Mouse (Mus musculus): Measurements from ENCODE around the gene Sync. TPM values are rescaled to one million over a fixed set of nuclear protein-coding genes. Genes with fewer than 3 reads are reported as not detected.

Sync gene
- polyA plus RNA-seq (2016; fragmentation: Nextera tagmentation; extraction: Ambion mirVana): 1.1 and 1.2 TPM in 2 replicates

GRCm38 (mm10) chr4:129287472-129287981 lies at the start of gene Sync:
Gene Sync (plus strand): TSS chr4:129287617.
- ATAC-seq (ENCODE audit: insufficient number of reproducible peaks, insufficient read depth, low FRiP score, low TSS enrichment): 0 out of 2 replicates have a peak, but pooled peaks have one; percentile 52
- Histone ChIP-seq H3K36me3 (no peaks in the 10 kb centered on the region), H3K9ac (peak within 1 kb of the TSS; percentile 58), H3K27ac (0 out of 2 replicates have a peak within 1 kb of the TSS, but pooled peaks have one; percentile 24), H3K4me3 (peak within 1 kb of the TSS; percentile 52), H3K4me1 (peaks cover 15% of the 10 kb centered on the region), H3K4me2 (replicated peaks) (peak within 1 kb of the TSS; percentile 98), H3K27me3 (peaks cover 30% of the 10 kb centered on the region), H3K9me3 (no peaks in the 10 kb centered on the region)
- whole genome bisulfite sequencing: under 1% methylated on average over 53 of the region's 53 CpGs

GRCm38 (mm10) chr4:129237843-129238441 lies 49.5 kb upstream of the Sync start:
- Histone ChIP-seq H3K9me3 (no peaks in the 10 kb centered on the region), H3K4me3 (peak overlapping the region; percentile 84), H3K27me3 (no peaks in the 10 kb centered on the region), H3K36me3 (no peaks in the 10 kb centered on the region), H3K4me1 (peaks cover 29% of the 10 kb centered on the region), H3K4me2 (replicated peaks) (peak overlapping the region; percentile 94), H3K9ac (peak overlapping the region; percentile 75), H3K27ac (no peak overlapping the region)
- no peak for ATAC-seq (ENCODE audit: insufficient number of reproducible peaks, insufficient read depth, low FRiP score, low TSS enrichment)
- WGBS: 4% methylated on average over 21 of the region's 21 CpGs

- Histone ChIP-seq H3K9ac (peak overlapping the region; percentile 75), H3K9me3 (no peaks in the 10 kb centered on the region), H3K36me3 (no peaks in the 10 kb centered on the region), H3K27me3 (no peaks in the 10 kb centered on the region), H3K27ac (peak overlapping the region; percentile 46; the same call in 1 of the 2 replicates), H3K4me1 (peaks cover 30% of the 10 kb centered on the region), H3K4me2 (replicated peaks) (peak overlapping the region; percentile 94), H3K4me3 (peak overlapping the region; percentile 84)
- peak; percentile 42 for ATAC-seq (ENCODE audit: insufficient number of reproducible peaks, insufficient read depth, low FRiP score, low TSS enrichment)
- under 1% methylated on average over 23 of the region's 23 CpGs for WGBS
These were observed 48.8 kb upstream of the Sync start for GRCm38 (mm10) chr4:129238579-129239016.

GRCm38 (mm10) chr4:129239075-129239474 lies 48.3 kb upstream of the Sync start:
- Histone ChIP-seq H3K36me3 (no peaks in the 10 kb centered on the region), H3K9ac (peak overlapping the region; percentile 75), H3K4me1 (peaks cover 30% of the 10 kb centered on the region), H3K9me3 (no peaks in the 10 kb centered on the region), H3K27me3 (no peaks in the 10 kb centered on the region), H3K27ac (peak overlapping the region; percentile 46; the same call in 1 of the 2 replicates), H3K4me3 (peak overlapping the region; percentile 84), H3K4me2 (replicated peaks) (peak overlapping the region; percentile 94)
- WGBS: 0% methylated on average over 26 of the region's 29 CpGs
- ATAC-seq (ENCODE audit: insufficient number of reproducible peaks, insufficient read depth, low FRiP score, low TSS enrichment): peak; percentile 84

GRCm38 (mm10) chr4:129241898-129242297 lies 45.5 kb upstream of the Sync start:
- Histone ChIP-seq H3K9ac (0 out of 2 replicates have a peak overlapping the region, but pooled peaks have one; percentile 31), H3K4me2 (replicated peaks) (peak overlapping the region; percentile 9; the same call in 1 of the 2 replicates), H3K36me3 (no peaks in the 10 kb centered on the region), H3K4me3 (no peak overlapping the region), H3K27ac (peak overlapping the region; percentile 83), H3K4me1 (peaks cover 30% of the 10 kb centered on the region), H3K27me3 (peaks cover 22% of the 10 kb centered on the region), H3K9me3 (no peaks in the 10 kb centered on the region)
- WGBS: 18% methylated on average over 5 of the region's 7 CpGs
- no peak for ATAC-seq (ENCODE audit: insufficient number of reproducible peaks, insufficient read depth, low FRiP score, low TSS enrichment)

GRCm38 (mm10) chr4:129242327-129242726 lies 45.1 kb upstream of the Sync start:
- H3K9me3 ChIP-seq: no peaks in the 10 kb centered on the region
- 0 out of 2 replicates have a peak overlapping the region, but pooled peaks have one; percentile 31 for H3K9ac ChIP-seq
- peaks cover 26% of the 10 kb centered on the region for H3K27me3 ChIP-seq
- no peaks in the 10 kb centered on the region for H3K36me3 ChIP-seq
- peaks cover 30% of the 10 kb centered on the region for H3K4me1 ChIP-seq
- peak overlapping the region; percentile 83 for H3K27ac ChIP-seq
- ATAC-seq (ENCODE audit: insufficient number of reproducible peaks, insufficient read depth, low FRiP score, low TSS enrichment): no peak
- peak overlapping the region; percentile 9; the same call in 1 of the 2 replicates for H3K4me2 ChIP-seq (replicated peaks)
- WGBS: 29% methylated on average over 4 of the region's 4 CpGs
- no peak overlapping the region for H3K4me3 ChIP-seq

GRCm38 (mm10) chr4:129242761-129243160 lies 44.7 kb upstream of the Sync start:
- WGBS: 23% methylated on average over 4 of the region's 4 CpGs
- peaks cover 31% of the 10 kb centered on the region for H3K27me3 ChIP-seq
- no peak overlapping the region for H3K4me3 ChIP-seq
- no peaks in the 10 kb centered on the region for H3K36me3 ChIP-seq
- peaks cover 27% of the 10 kb centered on the region for H3K4me1 ChIP-seq
- H3K9me3 ChIP-seq: no peaks in the 10 kb centered on the region
- H3K9ac ChIP-seq: no peak overlapping the region
- H3K27ac ChIP-seq: peak overlapping the region; percentile 83; the same call in 1 of the 2 replicates
- no peak overlapping the region for H3K4me2 ChIP-seq (replicated peaks)
- no peak for ATAC-seq (ENCODE audit: insufficient number of reproducible peaks, insufficient read depth, low FRiP score, low TSS enrichment)

GRCm38 (mm10) chr4:129244802-129245201 lies 42.6 kb upstream of the Sync start:
- 58% methylated on average over 4 of the region's 4 CpGs for WGBS
- Histone ChIP-seq H3K4me3 (no peak overlapping the region), H3K36me3 (no peaks in the 10 kb centered on the region), H3K27ac (no peak overlapping the region), H3K9ac (no peak overlapping the region), H3K27me3 (peaks cover 50% of the 10 kb centered on the region), H3K4me1 (peaks cover 18% of the 10 kb centered on the region), H3K9me3 (no peaks in the 10 kb centered on the region), H3K4me2 (replicated peaks) (no peak overlapping the region)
- ATAC-seq (ENCODE audit: insufficient number of reproducible peaks, insufficient read depth, low FRiP score, low TSS enrichment): no peak

GRCm38 (mm10) chr4:129246360-129247301 lies 40.8 kb upstream of the Sync start:
- H3K4me1 ChIP-seq: peaks cover 23% of the 10 kb centered on the region
- no peak overlapping the region for H3K4me2 ChIP-seq (replicated peaks)
- 38% methylated on average over 15 of the region's 15 CpGs for WGBS
- H3K9me3 ChIP-seq: no peaks in the 10 kb centered on the region
- peaks cover 68% of the 10 kb centered on the region for H3K27me3 ChIP-seq
- no peak overlapping the region for H3K27ac ChIP-seq
- no peak overlapping the region for H3K4me3 ChIP-seq
- H3K36me3 ChIP-seq: no peaks in the 10 kb centered on the region
- no peak overlapping the region for H3K9ac ChIP-seq
- no peak for ATAC-seq (ENCODE audit: insufficient number of reproducible peaks, insufficient read depth, low FRiP score, low TSS enrichment)

GRCm38 (mm10) chr4:129247381-129248242 lies 39.8 kb upstream of the Sync start:
- Histone ChIP-seq H3K9me3 (no peaks in the 10 kb centered on the region), H3K4me2 (replicated peaks) (peak overlapping the region; percentile 94), H3K9ac (peak overlapping the region; percentile 59), H3K36me3 (no peaks in the 10 kb centered on the region), H3K27ac (no peak overlapping the region), H3K4me1 (peaks cover 14% of the 10 kb centered on the region), H3K4me3 (peak overlapping the region; percentile 52), H3K27me3 (peaks cover 74% of the 10 kb centered on the region)
- 8% methylated on average over 24 of the region's 24 CpGs for whole genome bisulfite sequencing
- ATAC-seq (ENCODE audit: insufficient number of reproducible peaks, insufficient read depth, low FRiP score, low TSS enrichment): no peak
